Mouse (Mus musculus): ENCODE measurements at regions not wholly inside any gene's neighbourhood (a gene's known extent, or its start where the extent isn't known, plus 50 kb on each side); places are given as distances from the start of the nearest gene placed in this dataset.

- no peak for TF ChIP-seq POLR2A (IDR thresholded peaks at IDR 0.05; ENCODE audit: extremely low read depth, insufficient read depth, low read length)
- no peak for TF ChIP-seq CTCF (IDR thresholded peaks at IDR 0.05; ENCODE audit: low read depth, low read length)
Measured at GRCm38 (mm10) chr3:39253076-39253475, 366.3 kb downstream of the Fat4 start.

Measured in liver, adult 2 months (tissue).